In genomic region chr10:122047727-122048365, GRCm38 (mm10) we compare ENCODE assay signal across 8 mouse cellular contexts. TPM values are rescaled to one million over a fixed set of nuclear protein-coding genes. Genes with fewer than 3 reads are reported as not detected.
DNase-seq lines count a peak whose midpoint lies in the region; ATAC-seq and TF ChIP-seq lines count a peak whose summit lies in the region.

No protein-coding gene starts in this region.

- peaks cover 32% of the 10 kb centered on the region for H3K4me1 ChIP-seq in hindbrain, embryonic 10.5 days (replicated peaks)
- H3K4me1 ChIP-seq in lung, embryonic 16.5 days (replicated peaks; ENCODE audit: control insufficient read depth, insufficient read depth, low read length): peaks cover 4% of the 10 kb centered on the region; the same call in 1 of the 2 replicates
- peaks cover 9% of the 10 kb centered on the region; the same call in 1 of the 2 replicates for H3K4me1 ChIP-seq in olfactory bulb, adult 2 months (ENCODE audit: control insufficient read depth, insufficient read depth, low read length)

- no peak for DNase-seq in Patski (ENCODE audit: low read depth, low spot score)
- peak; percentile 96 for DNase-seq in cerebellum, postnatal 10 days
- peak; percentile 52 to 82 for DNase-seq in frontal cortex, postnatal 10 days (ENCODE audit: low spot score in 2 of 2)
- DNase-seq in hindbrain, embryonic 10.5 days (ENCODE audit: low spot score): peak; percentile 89
- DNase-seq in layer of hippocampus, postnatal 10 days (ENCODE audit: low spot score in 2 of 2): peak; percentile 93 to 97
- peak; percentile 35 to 55 for DNase-seq in thymus, adult 18-20 months

- no peaks in the 10 kb centered on the region for H3K9me3 ChIP-seq in hindbrain, embryonic 10.5 days
- no peaks in the 10 kb centered on the region for H3K9me3 ChIP-seq in lung, embryonic 16.5 days (ENCODE audit: control insufficient read depth, low read length)

- H3K4me3 ChIP-seq in hindbrain, embryonic 10.5 days: peak overlapping the region; percentile 81
- peak overlapping the region; percentile 78 for H3K4me3 ChIP-seq in lung, embryonic 16.5 days (ENCODE audit: low read length)
- H3K4me3 ChIP-seq in olfactory bulb, adult 2 months (ENCODE audit: insufficient read depth, low read depth, low read length): peak overlapping the region; percentile 66

- no peak for TF ChIP-seq POLR2A in olfactory bulb, adult 2 months (IDR thresholded peaks at IDR 0.05; ENCODE audit: insufficient read depth, low read depth, low read length)

- CTCF ChIA-PET in Patski (lab: Charles Lee): no interaction called here

- H3K27ac ChIP-seq in hindbrain, embryonic 10.5 days: peak overlapping the region; percentile 97
- peak overlapping the region; percentile 81 for H3K27ac ChIP-seq in lung, embryonic 16.5 days (ENCODE audit: low read length)
- no peak overlapping the region for H3K27ac ChIP-seq in olfactory bulb, adult 2 months (ENCODE audit: insufficient read depth, low read depth, low read length)

- H3K36me3 ChIP-seq in hindbrain, embryonic 10.5 days: peaks cover 2% of the 10 kb centered on the region; the same call in 1 of the 2 replicates
- H3K36me3 ChIP-seq in lung, embryonic 16.5 days (ENCODE audit: control insufficient read depth, insufficient read depth, low read length): no peaks in the 10 kb centered on the region

- 11% methylated on average over 43 of the region's 44 CpGs for WGBS in hindbrain, embryonic 10.5 days
- WGBS in lung, embryonic 16.5 days: 13% methylated on average over 37 of the region's 44 CpGs
- 13% methylated on average over 44 of the region's 44 CpGs for WGBS in olfactory bulb, adult 2 months

- H3K4me2 ChIP-seq in lung, embryonic 16.5 days (ENCODE audit: low read depth, low read length): peak overlapping the region; percentile 79

- TF ChIP-seq CTCF in Patski (IDR thresholded peaks at IDR 0.05): peak; percentile 100
- TF ChIP-seq CTCF in olfactory bulb, adult 2 months (IDR thresholded peaks at IDR 0.05; ENCODE audit: insufficient read depth, low read depth, low read length): peak; percentile 92

- peak; percentile 87 for ATAC-seq in Patski
- peak; percentile 85 for ATAC-seq in lung, embryonic 16.5 days (ENCODE audit: low read depth)

- in situ Hi-C loops in Patski (cut with MboI; ENCODE audit: low pct_unique_long_range_greater_than_20kb): no loop called here

- H3K9ac ChIP-seq in lung, embryonic 16.5 days (ENCODE audit: low read length): peak overlapping the region; percentile 83

- H3K27me3 ChIP-seq in Patski: no peaks in the 10 kb centered on the region
- no peaks in the 10 kb centered on the region for H3K27me3 ChIP-seq in hindbrain, embryonic 10.5 days (ENCODE audit: insufficient read depth, poor library complexity, severe bottlenecking)
- H3K27me3 ChIP-seq in lung, embryonic 16.5 days (ENCODE audit: control insufficient read depth, insufficient read depth, low read depth, low read length): no peaks in the 10 kb centered on the region

- POLR2A ChIA-PET in Patski (lab: Charles Lee): no interaction called here

RNA-seq across cellular contexts. Expression of gene Srgap1, which starts 0.7 kb away (rescaled TPM):
- 17.4 TPM for polyA plus RNA-seq in Patski (2021)
- 10.7 and 17.8 TPM in 2 replicates for polyA plus RNA-seq in hindbrain, embryonic 10.5 days (2016; fragmentation: Nextera tagmentation; extraction: Ambion mirVana)
- total RNA-seq in layer of hippocampus, postnatal 10 days (2021): 10 to 100 TPM; 33.5 to 36.2 TPM
- polyA plus RNA-seq in lung, embryonic 16.5 days (2015; fragmentation: Nextera tagmentation; extraction: Ambion mirVana): 8.0 and 8.6 TPM in 2 replicates
- polyA plus RNA-seq in olfactory bulb, adult 2 months (2012; ENCODE audit: insufficient read depth, insufficient read length, low replicate concordance, missing spikeins): not detected in 2 replicates

RNA-seq across cellular contexts. Expression of gene Rxylt1, which starts 49.3 kb away (rescaled TPM):
- polyA plus RNA-seq in Patski (2021): 46.4 TPM
- polyA plus RNA-seq in hindbrain, embryonic 10.5 days (2016; fragmentation: Nextera tagmentation; extraction: Ambion mirVana): 31.8 and 37.9 TPM in 2 replicates
- 10 to 100 TPM; 46.5 to 51.1 TPM for total RNA-seq in layer of hippocampus, postnatal 10 days (2021)
- 42.2 and 42.5 TPM in 2 replicates for polyA plus RNA-seq in lung, embryonic 16.5 days (2015; fragmentation: Nextera tagmentation; extraction: Ambion mirVana)
- polyA plus RNA-seq in olfactory bulb, adult 2 months (2012; ENCODE audit: insufficient read depth, insufficient read length, low replicate concordance, missing spikeins): not detected in 2 replicates
